Mouse (Mus musculus) MEL (cell line): Measurements from ENCODE around the gene Grcc10. TPM values are rescaled to one million over a fixed set of nuclear protein-coding genes. Genes with fewer than 3 reads are reported as not detected.

ENCODE experiments used
- DNase-seq: peaks from one replicate; pipeline ENCODE4 v3.0.0; 2011; ENCODE audit warnings: low read depth, low spot score
- H3K27ac ChIP-seq: 2 replicates; pipeline ENCODE4 v1.5.1; 2012; ENCODE audit warnings: low read depth, mild to moderate bottlenecking, control low read depth, low read length, moderate library complexity; ENCODE audit not compliant: control insufficient read depth
- H3K27me3 ChIP-seq, 2 experiments: fragments of 150-350 bp in 1 of 2; sonication (generic) in 1 of 2; 2 replicates each; pipeline ENCODE4 v1.6.1; 2012; ENCODE audit warnings: low read length in 2 of 2, mild to moderate bottlenecking in 2 of 2, improper control_type of control experiment in 1 of 2, moderate library complexity in 1 of 2; ENCODE audit not compliant: insufficient read depth in 2 of 2, control insufficient read depth in 1 of 2
- H3K36me3 ChIP-seq, 2 experiments: 2 replicates each; pipeline ENCODE4 v1.6.1; 2012 to 2014; ENCODE audit warnings: low read length in 2 of 2, improper control_type of control experiment in 1 of 2, inconsistent platforms in 1 of 2, mild to moderate bottlenecking in 1 of 2; ENCODE audit not compliant: insufficient read depth in 2 of 2, control insufficient read depth in 1 of 2
- H3K4me1 ChIP-seq, 2 experiments: fragments of 150-350 bp in 1 of 2; sonication (generic) in 1 of 2; 2 replicates each; pipeline ENCODE4 v1.6.1; 2012; ENCODE audit warnings: low read length in 2 of 2, improper control_type of control experiment in 1 of 2, mild to moderate bottlenecking in 1 of 2; ENCODE audit not compliant: insufficient read depth in 2 of 2, control insufficient read depth in 1 of 2
- H3K4me3 ChIP-seq, 2 experiments: fragments of 150-350 bp in 1 of 2; sonication (generic) in 1 of 2; 2 replicates each; pipeline ENCODE4 v1.5.1; 2012; ENCODE audit warnings: low read depth in 2 of 2, low read length in 2 of 2, mild to moderate bottlenecking in 2 of 2, moderate library complexity in 2 of 2, control low read depth in 1 of 2, improper control_type of control experiment in 1 of 2; ENCODE audit not compliant: control insufficient read depth in 1 of 2, insufficient read depth in 1 of 2
- H3K79me2 ChIP-seq: 2 replicates; pipeline ENCODE4 v1.6.1; 2012; ENCODE audit warnings: mild to moderate bottlenecking, low read length, moderate library complexity; ENCODE audit not compliant: control insufficient read depth, poor library complexity, insufficient read depth
- H3K9ac ChIP-seq: 2 replicates; pipeline ENCODE4 v1.6.1; 2012; ENCODE audit warnings: low read depth, mild to moderate bottlenecking, control low read depth, low read length, moderate library complexity; ENCODE audit not compliant: control insufficient read depth, poor library complexity, severe bottlenecking
- H3K9me3 ChIP-seq: fragments of 150-350 bp; sonication (generic); replicated peaks from 2 replicates; pipeline ENCODE4 v1.6.1; 2012; ENCODE audit warnings: mild to moderate bottlenecking, low read length, improper control_type of control experiment, moderate library complexity; ENCODE audit not compliant: insufficient read depth
- BHLHE40 ChIP-seq: IDR thresholded peaks from 2 replicates; pipeline ENCODE4 v1.6.1; 2012; ENCODE audit warnings: low read depth, mild to moderate bottlenecking, inconsistent platforms, low read length, improper control_type of control experiment, borderline replicate concordance
- CHD1 ChIP-seq: IDR thresholded peaks from 2 replicates; pipeline ENCODE4 v1.6.1; 2012; ENCODE audit warnings: low read depth, mild to moderate bottlenecking, inconsistent platforms, low read length, improper control_type of control experiment
- CHD2 ChIP-seq: IDR thresholded peaks from 2 replicates; pipeline ENCODE4 v1.6.1; 2011; ENCODE audit warnings: low read length, improper control_type of control experiment
- CTCF ChIP-seq, 3 experiments: IDR thresholded peaks in 2 of 3; conservative IDR thresholded peaks in 1 of 3; 2 replicates each; pipeline ENCODE4 v1.5.1; 2011 to 2012; ENCODE audit warnings: low read length in 3 of 3, low read depth in 2 of 3, mild to moderate bottlenecking in 2 of 3, improper control_type of control experiment in 1 of 3, inconsistent platforms in 1 of 3, mixed read lengths in 1 of 3, moderate library complexity in 1 of 3; ENCODE audit not compliant: control insufficient read depth in 1 of 3, insufficient read depth in 1 of 3, poor library complexity in 1 of 3, severe bottlenecking in 1 of 3
- E2F4 ChIP-seq: IDR thresholded peaks from 2 replicates; pipeline ENCODE4 v1.6.1; 2011; ENCODE audit warnings: low read depth, low read length, improper control_type of control experiment, borderline replicate concordance
- ELF1 ChIP-seq: IDR thresholded peaks from 2 replicates; pipeline ENCODE4 v1.6.1; 2014; ENCODE audit warnings: low read depth, mild to moderate bottlenecking, inconsistent platforms, low read length, improper control_type of control experiment, moderate library complexity
- EP300 ChIP-seq, 2 experiments: IDR thresholded peaks; 2 replicates each; pipeline ENCODE4 v1.6.1; 2011; ENCODE audit warnings: improper control_type of control experiment in 2 of 2, low read length in 2 of 2, low read depth in 1 of 2, mild to moderate bottlenecking in 1 of 2
- ETS1 ChIP-seq: IDR thresholded peaks from 2 replicates; pipeline ENCODE4 v1.6.1; 2012; ENCODE audit warnings: low read depth, mild to moderate bottlenecking, inconsistent platforms, low read length, improper control_type of control experiment, moderate library complexity
- GABPA ChIP-seq: IDR thresholded peaks from 2 replicates; pipeline ENCODE4 v1.6.1; 2012; ENCODE audit warnings: low read depth, mild to moderate bottlenecking, inconsistent platforms, low read length, improper control_type of control experiment, moderate library complexity
- GATA1 ChIP-seq: IDR thresholded peaks from 2 replicates; pipeline ENCODE4 v1.6.1; 2011; ENCODE audit warnings: low read depth, low read length, improper control_type of control experiment
- HCFC1 ChIP-seq: IDR thresholded peaks from 2 replicates; pipeline ENCODE4 v1.6.1; 2012; ENCODE audit warnings: low read depth, mild to moderate bottlenecking, inconsistent platforms, low read length, improper control_type of control experiment, moderate library complexity
- JUND ChIP-seq: IDR thresholded peaks from 2 replicates; pipeline ENCODE4 v1.6.1; 2011; ENCODE audit warnings: low read depth, mild to moderate bottlenecking, improper control_type of control experiment, low read length
- KAT2A ChIP-seq: conservative IDR thresholded peaks from 2 replicates; pipeline ENCODE4 v1.6.1; 2012; ENCODE audit warnings: low read depth, low read length, improper control_type of control experiment, inconsistent platforms
- MAFK ChIP-seq: IDR thresholded peaks from 2 replicates; pipeline ENCODE4 v1.6.1; 2011; ENCODE audit warnings: low read depth, mild to moderate bottlenecking, low read length, improper control_type of control experiment, borderline replicate concordance
- MAX ChIP-seq: IDR thresholded peaks from 2 replicates; pipeline ENCODE4 v1.6.1; 2011; ENCODE audit warnings: low read length, improper control_type of control experiment
- MAZ ChIP-seq: IDR thresholded peaks from 2 replicates; pipeline ENCODE4 v1.6.1; 2012; ENCODE audit warnings: low read depth, mild to moderate bottlenecking, inconsistent platforms, low read length, improper control_type of control experiment
- MEF2A ChIP-seq: IDR thresholded peaks from 2 replicates; pipeline ENCODE4 v1.6.1; 2014; ENCODE audit warnings: low read depth, mild to moderate bottlenecking, inconsistent platforms, low read length, improper control_type of control experiment; ENCODE audit not compliant: poor library complexity, insufficient replicate concordance, severe bottlenecking; ENCODE audit errors: extremely low read depth
- MXI1 ChIP-seq: IDR thresholded peaks from 2 replicates; pipeline ENCODE4 v1.6.1; 2011; ENCODE audit warnings: mild to moderate bottlenecking, low read depth, low read length, improper control_type of control experiment
- MYB ChIP-seq: IDR thresholded peaks from 2 replicates; pipeline ENCODE4 v1.6.1; 2011; ENCODE audit warnings: mild to moderate bottlenecking, low read depth, low read length, improper control_type of control experiment
- MYC ChIP-seq: IDR thresholded peaks from 2 replicates; pipeline ENCODE4 v1.6.1; 2011; ENCODE audit warnings: low read depth, mild to moderate bottlenecking, low read length, improper control_type of control experiment, moderate library complexity
- NELFE ChIP-seq: IDR thresholded peaks from 2 replicates; pipeline ENCODE4 v1.6.1; 2011; ENCODE audit warnings: low read depth, low read length, improper control_type of control experiment
- NRF1 ChIP-seq: IDR thresholded peaks from 2 replicates; pipeline ENCODE4 v1.6.1; 2014; ENCODE audit warnings: low read depth, mild to moderate bottlenecking, inconsistent platforms, low read length, improper control_type of control experiment, moderate library complexity; ENCODE audit not compliant: poor library complexity, insufficient read depth, severe bottlenecking
- POLR2AphosphoS2 ChIP-seq: IDR thresholded peaks from 2 replicates; pipeline ENCODE4 v1.6.1; 2011; ENCODE audit warnings: low read length, improper control_type of control experiment
- POLR2AphosphoS5 ChIP-seq: IDR thresholded peaks from 2 replicates; pipeline ENCODE4 v1.6.1; 2012; ENCODE audit warnings: low read depth, borderline replicate concordance, mild to moderate bottlenecking, inconsistent platforms, low read length, moderate library complexity, mixed read lengths
- RAD21 ChIP-seq: IDR thresholded peaks from 2 replicates; pipeline ENCODE4 v1.6.1; 2011; ENCODE audit warnings: mild to moderate bottlenecking, low read depth, low read length, improper control_type of control experiment
- RCOR1 ChIP-seq: IDR thresholded peaks from 2 replicates; pipeline ENCODE4 v1.6.1; 2012; ENCODE audit warnings: low read depth, mild to moderate bottlenecking, inconsistent platforms, low read length, improper control_type of control experiment
- SMC3 ChIP-seq: IDR thresholded peaks from 2 replicates; pipeline ENCODE4 v1.6.1; 2011; ENCODE audit warnings: low read depth, low read length, improper control_type of control experiment
- TAL1 ChIP-seq: IDR thresholded peaks from 2 replicates; pipeline ENCODE4 v1.6.1; 2012; ENCODE audit warnings: mild to moderate bottlenecking, inconsistent platforms, low read length, moderate library complexity, mixed read lengths
- TBP ChIP-seq: IDR thresholded peaks from 2 replicates; pipeline ENCODE4 v1.8.0; 2011; ENCODE audit warnings: low read depth, low read length, improper control_type of control experiment
- TCF12 ChIP-seq: IDR thresholded peaks from 2 replicates; pipeline ENCODE4 v1.6.1; 2014; ENCODE audit warnings: low read depth, mild to moderate bottlenecking, inconsistent platforms, low read length, improper control_type of control experiment, moderate library complexity
- UBTF ChIP-seq: IDR thresholded peaks from 2 replicates; pipeline ENCODE4 v1.6.1; 2012; ENCODE audit warnings: low read depth, mild to moderate bottlenecking, inconsistent platforms, low read length, improper control_type of control experiment, moderate library complexity, borderline replicate concordance; ENCODE audit not compliant: insufficient read depth
- USF1 ChIP-seq: IDR thresholded peaks from 2 replicates; pipeline ENCODE4 v1.6.1; 2014; ENCODE audit warnings: low read depth, mild to moderate bottlenecking, inconsistent platforms, low read length, improper control_type of control experiment, moderate library complexity
- USF2 ChIP-seq, 2 experiments: IDR thresholded peaks; 2 replicates each; pipeline ENCODE4 v1.6.1; 2011 to 2012; ENCODE audit warnings: improper control_type of control experiment in 2 of 2, low read length in 2 of 2, borderline replicate concordance in 1 of 2, inconsistent platforms in 1 of 2, low read depth in 1 of 2, mild to moderate bottlenecking in 1 of 2; ENCODE audit not compliant: insufficient read depth in 1 of 2
- ZC3H11A ChIP-seq: IDR thresholded peaks from 2 replicates; pipeline ENCODE4 v1.6.1; 2012; ENCODE audit warnings: low read depth, mild to moderate bottlenecking, inconsistent platforms, low read length, improper control_type of control experiment
- ZKSCAN1 ChIP-seq: IDR thresholded peaks from 2 replicates; pipeline ENCODE4 v1.6.1; 2012; ENCODE audit warnings: low read depth, mild to moderate bottlenecking, inconsistent platforms, low read length, improper control_type of control experiment, moderate library complexity
- ZMIZ1 ChIP-seq: IDR thresholded peaks from 2 replicates; pipeline ENCODE4 v1.6.1; 2012; ENCODE audit warnings: low read depth, mild to moderate bottlenecking, inconsistent platforms, low read length, improper control_type of control experiment, moderate library complexity
- ZNF384 ChIP-seq: IDR thresholded peaks from 2 replicates; pipeline ENCODE4 v1.6.1; 2012; ENCODE audit warnings: low read depth, mild to moderate bottlenecking, inconsistent platforms, low read length, improper control_type of control experiment
- polyA plus RNA-seq, 2 experiments: library from polyadenylated mRNA; stranded (reverse) in 1 of 2; unstranded in 1 of 2; fragments of >175 nt in 1 of 2; fragments of >200 nt in 1 of 2; gene quantifications; 2 replicates each; pipeline versions ENCODE4 v1.2.1 to v1.2.4; 2012; ENCODE audit warnings: low replicate concordance in 2 of 2, low read depth in 1 of 2; ENCODE audit not compliant: insufficient read length in 2 of 2, insufficient read depth in 1 of 2, missing spikeins in 1 of 2
- total RNA-seq: library from RNA; depleted of rRNA; stranded (reverse); fragments of 300-350 nt; gene quantifications from 2 replicates; pipeline ENCODE4 v1.2.3, GENCODE M21; 2012

The Grcc10 gene
- total and polyA plus RNA-seq, 3 experiments, result 57.4 to 62.9 TPM; not detected in 1

DNA sequence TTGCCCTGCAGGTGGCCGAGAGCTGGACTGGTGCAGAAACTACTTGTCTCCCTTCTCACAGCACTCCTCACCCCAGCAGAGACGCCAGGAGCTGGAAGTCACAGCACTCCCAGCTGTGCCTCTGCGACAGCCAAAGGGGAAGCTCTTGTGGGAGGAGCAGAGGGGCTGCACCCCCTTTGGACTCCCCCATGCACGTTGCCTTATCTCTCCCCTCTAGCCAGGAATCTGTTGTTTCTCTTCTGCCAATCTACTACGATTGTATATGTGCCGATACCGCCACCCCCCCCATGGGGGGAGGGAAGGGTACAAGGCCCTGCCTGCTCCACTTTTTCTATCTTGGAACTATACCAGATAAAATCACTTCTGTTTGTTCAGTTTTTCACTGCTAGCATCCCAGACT lies 37.4 kb downstream of the Grcc10 start:
- peaks cover 24% of the 10 kb centered on the region for H3K79me2 ChIP-seq
- peaks cover 0 to 5% of the 10 kb centered on the region in 2 experiments; a peak in 3 of 4 replicates for H3K4me1 ChIP-seq
- H3K9ac ChIP-seq, result no peak overlapping the region
- H3K27me3 ChIP-seq, result no peaks in the 10 kb centered on the region
- H3K4me3 ChIP-seq, result no peak overlapping the region
- peaks cover 12 to 19% of the 10 kb centered on the region in 2 experiments for H3K36me3 ChIP-seq
- no peaks in the 10 kb centered on the region for H3K9me3 ChIP-seq
- no peak overlapping the region for H3K27ac ChIP-seq
- DNase-seq, result peak; percentile 66
- peak; percentile 61 for TF ChIP-seq ETS1
- TF ChIP-seq ELF1, result no peak
- TF ChIP-seq TAL1, result no peak
- TF ChIP-seq JUND, result no peak
- no peak for TF ChIP-seq CHD2
- TF ChIP-seq CHD1, result no peak
- TF ChIP-seq ZNF384, result no peak
- peak; percentile 69 for TF ChIP-seq TCF12
- peak in 1 of 2 experiments; percentile 58; a peak in 2 of 4 replicates for TF ChIP-seq EP300 (IDR thresholded peaks at IDR 0.05; ENCODE audit: low read depth in 1 of 2, low read length in 2 of 2)
- no peak; the same call in 1 of the 2 replicates for TF ChIP-seq ZMIZ1
- no peak for TF ChIP-seq GABPA
- TF ChIP-seq SMC3, result no peak
- TF ChIP-seq MYB, result no peak
- TF ChIP-seq RAD21, result no peak
- no peak for TF ChIP-seq E2F4
- no peak for TF ChIP-seq MAZ
- no peak for TF ChIP-seq MAFK
- peak; percentile 74 for TF ChIP-seq GATA1
- no peak for TF ChIP-seq BHLHE40
- TF ChIP-seq MXI1, result no peak
- no peak for TF ChIP-seq KAT2A
- TF ChIP-seq ZKSCAN1, result no peak
- TF ChIP-seq UBTF, result no peak
- no peak for TF ChIP-seq USF1
- peak; percentile 86 for TF ChIP-seq RCOR1
- no peak for TF ChIP-seq USF2 (IDR thresholded peaks at IDR 0.05; ENCODE audit: borderline replicate concordance in 1 of 2, insufficient read depth in 1 of 2, low read depth in 1 of 2, low read length in 2 of 2)
- TF ChIP-seq POLR2AphosphoS5, result no peak; the same call in 1 of the 2 replicates
- TF ChIP-seq CTCF (IDR thresholded peaks at IDR 0.05 in 2 of 3, conservative IDR thresholded peaks at IDR 0.05 in 1 of 3; ENCODE audit: control insufficient read depth in 1 of 3, insufficient read depth in 1 of 3, low read depth in 2 of 3, low read length in 3 of 3, poor library complexity in 1 of 3, severe bottlenecking in 1 of 3), result no peak
- TF ChIP-seq NELFE, result no peak; the same call in 1 of the 2 replicates
- 0 out of 2 replicates have a peak, but pooled peaks have one; percentile 14 for TF ChIP-seq TBP
- TF ChIP-seq MYC, result 0 out of 2 replicates have a peak, but pooled peaks have one; percentile 33
- no peak for TF ChIP-seq ZC3H11A
- TF ChIP-seq NRF1, result no peak
- no peak for TF ChIP-seq MEF2A
- TF ChIP-seq HCFC1, result no peak
- TF ChIP-seq POLR2AphosphoS2, result peak; percentile 14; the same call in 1 of the 2 replicates
- TF ChIP-seq MAX, result no peak
